Mouse (Mus musculus): ENCODE measurements at regions not wholly inside any gene's neighbourhood (a gene's known extent, or its start where the extent isn't known, plus 50 kb on each side); places are given as distances from the start of the nearest gene placed in this dataset.
A peak's percentile ranks its signal among the peaks of the same experiment; 100 is the strongest.
"Not testable (repeated sequence)": the region's sequence is repeated elsewhere in the genome, so short reads cannot be mapped to it uniquely, and the experiment has no call there.

- no peak overlapping the region for H3K4me3 ChIP-seq
- peak overlapping the region; percentile 51; the same call in 1 of the 2 replicates for H3K27ac ChIP-seq
- TF ChIP-seq CTCF (conservative IDR thresholded peaks at IDR 0.05), result no peak
- peak; percentile 22 to 44 for DNase-seq (ENCODE audit: low spot score in 2 of 2)
These were observed 110.7 kb upstream of the Cpne8 start for GRCm38 (mm10) chr15:90789941-90790340.

GRCm38 (mm10) chr15:90784741-90785140 lies 105.5 kb upstream of the Cpne8 start:
- H3K27ac ChIP-seq, result no peak overlapping the region
- DNase-seq (ENCODE audit: low spot score in 2 of 2), result no peak
- H3K4me3 ChIP-seq, result no peak overlapping the region
- no peak for TF ChIP-seq CTCF (conservative IDR thresholded peaks at IDR 0.05)

GRCm38 (mm10) chr15:90767521-90767920 lies 88.3 kb upstream of the Cpne8 start:
- no peak overlapping the region for H3K4me3 ChIP-seq
- DNase-seq (ENCODE audit: low spot score in 2 of 2), result no peak
- no peak overlapping the region for H3K27ac ChIP-seq
- no peak for TF ChIP-seq CTCF (conservative IDR thresholded peaks at IDR 0.05)

GRCm38 (mm10) chr15:90764501-90764900 lies 85.3 kb upstream of the Cpne8 start:
- not testable (repeated sequence) for H3K27ac ChIP-seq; H3K4me3 ChIP-seq; DNase-seq (ENCODE audit: low spot score in 2 of 2)

- no peak for DNase-seq (ENCODE audit: low spot score in 2 of 2)
- Histone ChIP-seq H3K27ac (no peak overlapping the region), H3K4me3 (no peak overlapping the region)
- TF ChIP-seq CTCF (conservative IDR thresholded peaks at IDR 0.05), result no peak
These were observed 54.7 kb upstream of the Cpne8 start for GRCm38 (mm10) chr15:90733891-90734290.

Data from layer of hippocampus, adult 2 months (tissue).